Mouse (Mus musculus): ENCODE results near the gene Fam216a.
A peak's percentile ranks its signal among the peaks of the same experiment; 100 is the strongest.
"Not testable (repeated sequence)": the region's sequence is repeated elsewhere in the genome, so short reads cannot be mapped to it uniquely, and the experiment has no call there.

Gene Fam216a

DNA sequence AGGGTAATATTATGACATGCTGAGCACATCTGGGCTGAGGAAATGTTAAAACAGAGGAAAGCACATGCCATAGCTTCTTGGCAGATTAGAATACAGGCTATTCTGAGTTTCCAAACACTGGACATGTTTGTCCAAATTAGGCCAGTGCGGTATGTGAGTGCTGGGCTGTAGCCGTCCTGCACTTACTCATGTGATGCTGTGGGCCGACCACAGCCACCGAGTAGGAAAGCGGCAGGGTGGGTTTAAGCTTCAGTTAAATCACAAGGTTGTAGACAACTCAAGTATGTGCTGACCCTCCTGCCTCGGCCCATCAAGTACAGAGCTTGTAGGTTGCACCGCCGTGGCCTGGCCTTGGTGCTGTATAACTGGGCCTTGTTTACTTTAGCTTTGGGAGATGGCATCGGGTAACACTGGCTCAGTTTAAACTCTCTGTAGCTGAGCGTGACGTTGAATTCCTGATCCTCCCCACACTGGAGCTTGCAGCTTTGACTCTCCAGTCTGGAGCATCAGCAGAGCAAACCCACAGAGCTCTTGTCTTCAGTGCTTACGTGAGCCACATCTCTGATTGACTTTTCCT is 51.9 kb downstream of the Fam216a start:
- no peak for DNase-seq (ENCODE audit: low read depth)

DNA sequence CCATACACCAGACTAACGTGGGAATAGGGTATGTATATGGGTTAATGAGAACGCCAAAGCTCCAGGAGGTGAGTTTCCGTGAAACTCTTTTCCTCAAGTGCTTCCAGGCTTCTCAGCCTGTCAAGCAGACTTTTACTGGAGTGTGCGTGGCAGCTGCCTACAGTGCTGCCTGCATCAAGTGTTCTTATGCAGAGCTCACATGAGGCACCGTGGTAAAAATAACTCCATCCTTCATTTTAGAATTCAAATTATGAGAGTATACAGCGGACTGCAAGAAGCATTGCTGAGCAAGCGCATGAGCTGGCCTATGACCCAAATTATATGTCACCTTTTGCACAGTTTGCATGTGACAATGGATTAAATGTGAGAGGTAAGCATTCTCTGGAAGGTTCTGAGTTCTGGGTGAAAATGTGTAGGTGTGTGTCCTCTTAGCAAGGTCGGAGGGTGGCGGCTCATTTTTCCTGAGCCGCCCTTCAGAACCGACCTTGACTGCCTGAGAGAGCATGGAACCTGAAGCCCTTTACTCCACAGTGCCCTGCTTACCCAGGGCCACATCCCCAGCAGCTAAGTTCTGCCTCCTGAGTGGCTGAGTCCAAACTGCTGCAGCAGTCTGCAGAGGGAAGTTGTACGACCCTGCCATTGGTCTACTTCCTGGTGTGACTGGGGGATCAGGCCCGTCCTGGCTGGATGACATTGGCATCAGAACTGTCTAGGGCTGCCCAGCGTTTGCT is 52.5 kb downstream of the Fam216a start:
- no peak for DNase-seq (ENCODE audit: low read depth)

DNA sequence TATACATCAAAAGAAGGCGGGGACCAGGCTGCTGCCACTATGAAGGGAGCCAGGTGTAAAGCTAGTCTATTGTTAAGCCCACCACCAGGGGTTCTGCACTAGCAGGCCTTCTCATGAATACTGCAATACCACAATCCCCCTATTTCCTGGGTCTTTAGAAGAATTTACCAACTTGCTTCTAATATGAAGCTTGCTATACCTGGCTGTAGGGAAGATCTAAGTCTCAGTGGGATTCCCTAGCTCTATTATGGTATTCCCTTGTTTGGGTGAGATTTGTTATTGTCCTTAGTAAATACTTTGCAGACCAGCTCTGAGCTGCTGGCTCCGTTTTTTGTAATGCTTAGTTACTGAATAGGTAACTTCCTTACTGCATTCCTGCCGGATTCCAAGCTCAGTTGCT is 53.2 kb downstream of the Fam216a start:
- not testable (repeated sequence) for DNase-seq (ENCODE audit: low read depth)

DNA sequence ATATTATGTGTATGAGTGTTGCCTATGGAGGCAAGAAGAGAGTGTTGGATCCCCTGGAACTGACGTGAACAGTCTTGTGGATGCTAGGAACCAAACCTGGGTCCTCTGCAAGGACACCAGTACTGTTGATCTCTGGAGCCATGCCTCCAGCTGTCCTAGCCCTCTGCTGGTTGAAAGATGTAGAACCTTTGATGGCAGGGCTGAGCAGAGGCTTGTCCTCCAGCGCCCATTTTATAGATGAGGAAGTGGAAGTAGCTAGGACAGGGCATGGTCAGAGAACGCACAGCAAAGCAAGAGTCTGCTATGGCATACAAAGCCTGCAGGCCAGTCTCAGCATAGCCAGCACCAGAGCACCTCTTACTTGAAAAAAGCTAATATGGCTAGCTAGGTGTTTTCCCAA is 54.1 kb downstream of the Fam216a start:
- peak; percentile 57 for DNase-seq (ENCODE audit: low read depth)

DNA sequence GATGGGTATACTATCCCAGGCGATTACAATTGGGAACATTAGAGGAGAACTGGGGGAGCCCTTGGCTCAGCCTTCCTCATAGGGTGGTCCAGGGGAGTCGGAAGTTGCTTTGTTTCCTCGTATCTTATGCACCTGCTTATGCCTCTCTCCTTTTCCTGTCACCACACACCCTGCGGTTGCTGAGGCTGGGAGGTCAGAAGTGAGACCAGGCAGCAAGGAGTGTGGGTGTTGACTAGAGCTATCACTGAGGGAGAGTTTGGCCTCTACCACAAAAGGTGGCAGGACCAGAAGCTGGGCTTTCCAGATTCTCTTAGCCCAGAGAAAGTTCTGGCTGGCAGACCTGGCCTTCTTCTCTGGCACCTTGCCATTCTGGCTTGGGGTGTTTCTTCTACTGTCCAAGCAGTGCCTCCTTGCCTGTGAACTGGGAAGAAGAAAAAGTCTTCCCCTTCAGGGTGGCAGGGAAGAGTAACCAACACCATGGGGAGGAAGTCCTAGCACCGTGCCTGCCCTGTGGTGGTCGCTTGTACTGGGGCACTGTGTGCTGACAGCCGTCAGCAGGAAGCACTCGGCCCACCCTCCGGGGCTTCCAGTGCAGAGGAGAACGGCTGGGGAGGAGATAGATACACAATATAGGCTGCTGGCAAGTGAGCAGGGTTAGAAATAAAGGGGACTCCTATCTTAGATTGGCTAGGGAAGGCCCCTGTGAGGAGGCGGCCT is 54.7 kb downstream of the Fam216a start:
- no peak for DNase-seq (ENCODE audit: low read depth)

DNA sequence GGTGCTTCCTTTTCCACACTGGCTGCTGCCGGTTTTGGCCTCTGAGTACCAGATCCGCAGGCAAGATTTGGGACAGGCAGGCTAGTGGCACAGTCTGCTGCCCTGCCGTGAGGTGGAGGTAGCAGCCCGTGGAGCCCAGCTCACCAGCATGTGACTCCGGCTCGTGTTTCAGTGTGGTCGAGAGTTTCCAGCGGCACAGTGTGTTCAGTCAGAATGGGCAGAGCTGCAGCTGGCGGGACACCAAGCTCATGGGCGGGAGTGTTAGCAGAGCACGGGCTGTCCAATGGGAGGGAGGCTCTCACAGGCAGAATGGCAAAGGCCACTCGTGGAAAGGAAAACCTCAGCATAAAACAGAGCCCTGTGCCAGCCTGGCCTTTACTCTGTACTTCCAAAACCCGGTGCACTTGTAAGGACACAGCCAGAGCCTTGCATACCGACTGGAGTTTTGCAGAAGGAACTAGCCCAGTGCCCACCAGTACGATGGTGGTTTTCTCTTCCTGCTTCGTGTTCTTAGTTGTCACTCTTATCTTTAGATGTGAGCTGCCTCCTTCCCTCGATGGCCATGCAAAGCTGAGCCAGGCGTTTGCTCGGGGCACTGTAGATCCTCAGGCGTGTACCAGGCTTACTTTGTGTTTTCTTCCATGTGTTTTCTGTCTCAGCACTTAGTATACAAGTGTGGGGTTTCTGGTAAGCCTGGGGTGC is 57.0 kb downstream of the Fam216a start:
- DNase-seq (ENCODE audit: low read depth), result no peak

All from c-Kit-positive CD71-negative TER-119-negative erythroid progenitor cells, embryonic 14.5 days (primary cell).